In the genomic region with DNA sequence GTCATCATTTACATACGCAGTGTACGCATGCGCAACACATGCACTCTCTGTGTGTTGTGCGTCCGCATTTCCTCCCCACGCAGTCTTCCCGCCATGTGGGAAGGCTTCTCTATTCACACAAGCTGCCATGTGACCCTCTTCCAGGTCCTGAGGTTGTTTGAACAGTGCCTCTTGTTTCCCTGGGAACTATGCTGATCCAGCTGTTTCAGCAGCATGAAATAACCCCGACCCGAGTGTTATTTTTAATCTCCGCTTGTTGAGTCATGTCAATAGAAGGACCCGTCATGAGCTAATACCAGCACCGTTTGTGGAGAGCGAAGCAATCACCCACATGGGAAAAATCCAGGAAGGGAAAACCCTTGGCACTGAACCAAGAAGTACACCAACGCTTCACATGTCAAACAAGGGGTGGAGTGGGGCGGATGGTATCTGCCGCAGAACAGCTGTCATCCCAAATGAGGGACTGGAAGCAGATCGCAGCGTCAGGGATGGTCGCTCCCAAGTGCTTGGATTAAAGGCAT, we compare ENCODE assay signal across 8 mouse cellular contexts. TPM values are rescaled to one million over a fixed set of nuclear protein-coding genes. Genes with fewer than 3 reads are reported as not detected.
DNase-seq lines count a peak whose midpoint lies in the region; ATAC-seq and TF ChIP-seq lines count a peak whose summit lies in the region.

No protein-coding gene starts in this region.

- peak overlapping the region; percentile 21 for H3K4me3 ChIP-seq in megakaryocyte, embryonic 14.5 days (replicated peaks)
- H3K4me3 ChIP-seq in neural tube, embryonic 14.5 days (ENCODE audit: low read depth, low read length): no peak overlapping the region
- no peak overlapping the region for H3K4me3 ChIP-seq in thymus, adult 2 months (ENCODE audit: control insufficient read depth, insufficient read depth, low read length)

- peaks cover 4% of the 10 kb centered on the region for H3K9me3 ChIP-seq in megakaryocyte, embryonic 14.5 days
- no peaks in the 10 kb centered on the region for H3K9me3 ChIP-seq in neural tube, embryonic 14.5 days (ENCODE audit: control insufficient read depth, low read length)

- no peak overlapping the region for H3K27ac ChIP-seq in neural tube, embryonic 14.5 days (ENCODE audit: low read depth, low read length)
- H3K27ac ChIP-seq in thymus, adult 2 months (ENCODE audit: control insufficient read depth, insufficient read depth, low read length): no peak overlapping the region

- no peaks in the 10 kb centered on the region for H3K36me3 ChIP-seq in megakaryocyte, embryonic 14.5 days (replicated peaks; ENCODE audit: low read length)
- H3K36me3 ChIP-seq in neural tube, embryonic 14.5 days (ENCODE audit: control insufficient read depth, insufficient read depth, low read length): no peaks in the 10 kb centered on the region
- no peaks in the 10 kb centered on the region for H3K36me3 ChIP-seq in thymus, adult 2 months (ENCODE audit: control insufficient read depth, insufficient read depth, low read length)

- peak; percentile 79 for DNase-seq in gonadal fat pad, adult 2 months (ENCODE audit: low read depth)
- DNase-seq in kidney, adult 8-10 months: peak; percentile 17 to 40
- DNase-seq in left cerebral cortex, postnatal 25 days (ENCODE audit: low spot score in 2 of 2): peak; percentile 49 to 64
- no peak for DNase-seq in ovary, postnatal 10 days (ENCODE audit: low spot score)
- DNase-seq in thymus, adult 2 months: no peak

- intact Hi-C loops in left cerebral cortex, postnatal 25 days (cut with DNase I): no loop called here

- H3K27me3 ChIP-seq in megakaryocyte, embryonic 14.5 days (replicated peaks): peaks cover 39% of the 10 kb centered on the region
- H3K27me3 ChIP-seq in neural tube, embryonic 14.5 days (ENCODE audit: control insufficient read depth, insufficient read depth, low read length): no peaks in the 10 kb centered on the region
- H3K27me3 ChIP-seq in thymus, adult 2 months (ENCODE audit: control insufficient read depth, insufficient read depth, low read length): no peaks in the 10 kb centered on the region

- no peak overlapping the region for H3K9ac ChIP-seq in neural tube, embryonic 14.5 days (replicated peaks; ENCODE audit: low read depth, low read length)

- ATAC-seq in megakaryocyte, adult 5-6 weeks (ENCODE audit: poor library complexity, severe bottlenecking): no peak
- ATAC-seq in neural tube, embryonic 14.5 days (ENCODE audit: low read depth): peak; percentile 54; the same call in 1 of the 2 replicates

- WGBS in neural tube, embryonic 14.5 days: 47% methylated on average over 19 of the region's 19 CpGs
- 91% methylated on average over 19 of the region's 19 CpGs for WGBS in thymus, adult 2 months

- TF ChIP-seq CTCF in thymus, adult 2 months (IDR thresholded peaks at IDR 0.05; ENCODE audit: borderline replicate concordance, control insufficient read depth, extremely low read depth, insufficient read depth, low read length, poor library complexity): no peak

- no peaks in the 10 kb centered on the region; the same call in 1 of the 2 replicates for H3K4me1 ChIP-seq in megakaryocyte, embryonic 14.5 days
- 0 out of 2 replicates have a peak, but pooled peaks cover 7% of the 10 kb centered on the region for H3K4me1 ChIP-seq in neural tube, embryonic 14.5 days (ENCODE audit: control insufficient read depth, insufficient read depth, low read length)
- no peaks in the 10 kb centered on the region for H3K4me1 ChIP-seq in thymus, adult 2 months (replicated peaks; ENCODE audit: control insufficient read depth, insufficient read depth, low read length)

- no peak for TF ChIP-seq POLR2A in thymus, adult 2 months (IDR thresholded peaks at IDR 0.05; ENCODE audit: control insufficient read depth, extremely low read depth, insufficient read depth, low read length, poor library complexity)

- no peak overlapping the region for H3K4me2 ChIP-seq in neural tube, embryonic 14.5 days (ENCODE audit: low read depth, low read length)

RNA-seq across cellular contexts. Expression of a gene that starts 23.6 kb away (rescaled TPM):
- polyA plus RNA-seq in megakaryocyte, embryonic 14.5 days (2012; ENCODE audit: insufficient read depth, low replicate concordance): 103 and 110 TPM in 2 replicates
- 189 and 201 TPM in 2 replicates for total RNA-seq in megakaryocyte, adult 5-6 weeks (2015)
- 259 and 283 TPM in 2 replicates for total RNA-seq in megakaryocyte, adult 5-6 weeks (2017)
- polyA plus RNA-seq in gonadal fat pad, adult 2 months (2012; rRNA removed): 46.4 and 56.3 TPM in 2 replicates
- 1 to 10 TPM; 4.9 to 5.0 TPM for total RNA-seq in left cerebral cortex, postnatal 25 days (2021)
- 5.4 and 9.7 TPM in 2 replicates for polyA plus RNA-seq in neural tube, embryonic 14.5 days (2014; fragmentation: Nextera tagmentation; extraction: Ambion mirVana)
- 781 and 799 TPM in 2 replicates for polyA plus RNA-seq in thymus, adult 2 months (2012; rRNA removed)

RNA-seq across cellular contexts. Expression of a gene that starts 38.7 kb away (rescaled TPM):
- polyA plus RNA-seq in megakaryocyte, embryonic 14.5 days (2012; ENCODE audit: insufficient read depth, low replicate concordance): 3.0 TPM in 1 of 2 replicates, not detected in the other
- 1.0 and 1.5 TPM in 2 replicates for total RNA-seq in megakaryocyte, adult 5-6 weeks (2015)
- 0.37 and 1.1 TPM in 2 replicates for total RNA-seq in megakaryocyte, adult 5-6 weeks (2017)
- 45.8 and 49.0 TPM in 2 replicates for polyA plus RNA-seq in gonadal fat pad, adult 2 months (2012; rRNA removed)
- total RNA-seq in left cerebral cortex, postnatal 25 days (2021): 1 to 10 TPM; 2.2 to 2.5 TPM
- 8.1 and 12.5 TPM in 2 replicates for polyA plus RNA-seq in neural tube, embryonic 14.5 days (2014; fragmentation: Nextera tagmentation; extraction: Ambion mirVana)
- 11.9 and 15.4 TPM in 2 replicates for polyA plus RNA-seq in thymus, adult 2 months (2012; rRNA removed)

Comparison
In these comparisons a context has a peak if more than half of its experiments do, and no peak if none do; other contexts are left out.
1. DNase-seq: peak in gonadal fat pad, adult 2 months (single experiment), kidney, adult 8-10 months (2 of 2) and left cerebral cortex, postnatal 25 days (2 of 2); none in ovary, postnatal 10 days (single experiment) and thymus, adult 2 months (single experiment).